Mouse (Mus musculus): ENCODE results near the gene Stk19. TPM values are rescaled to one million over a fixed set of nuclear protein-coding genes. Genes with fewer than 3 reads are reported as not detected.
"Not testable (repeated sequence)": the region's sequence is repeated elsewhere in the genome, so short reads cannot be mapped to it uniquely, and the experiment has no call there.

Gene Stk19
- total RNA-seq, 2 experiments from 2014 or later: 8.9 to 9.0 TPM

DNA sequence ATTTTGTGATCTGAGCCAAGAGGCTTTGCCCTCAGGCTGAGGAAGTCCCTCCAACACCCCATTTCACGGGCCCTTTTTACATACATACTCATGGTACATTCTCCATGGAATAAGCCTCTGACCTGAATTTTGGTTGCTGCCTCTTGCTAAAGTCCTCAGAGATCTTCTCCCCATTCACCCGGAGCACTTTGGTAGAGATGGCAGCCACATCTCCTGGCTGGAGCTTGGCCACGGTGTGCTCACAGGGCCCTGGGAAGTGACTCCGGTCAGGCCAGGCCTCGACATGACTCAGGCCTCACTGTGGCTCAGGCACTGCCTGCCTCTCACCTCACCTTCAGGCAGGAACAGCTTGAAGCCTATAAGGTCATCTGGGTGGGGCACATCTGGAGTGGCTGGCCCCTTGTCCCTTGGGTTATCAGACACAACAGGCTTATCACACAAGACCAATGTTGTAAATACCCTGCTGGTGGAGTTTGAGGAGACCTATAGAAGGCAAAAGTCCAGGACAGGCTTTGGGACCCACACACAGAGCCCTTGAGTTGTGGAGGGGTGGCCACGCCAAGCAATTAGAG, 4.1 kb upstream of the Stk19 start:
- DNase-seq: no peak

DNA sequence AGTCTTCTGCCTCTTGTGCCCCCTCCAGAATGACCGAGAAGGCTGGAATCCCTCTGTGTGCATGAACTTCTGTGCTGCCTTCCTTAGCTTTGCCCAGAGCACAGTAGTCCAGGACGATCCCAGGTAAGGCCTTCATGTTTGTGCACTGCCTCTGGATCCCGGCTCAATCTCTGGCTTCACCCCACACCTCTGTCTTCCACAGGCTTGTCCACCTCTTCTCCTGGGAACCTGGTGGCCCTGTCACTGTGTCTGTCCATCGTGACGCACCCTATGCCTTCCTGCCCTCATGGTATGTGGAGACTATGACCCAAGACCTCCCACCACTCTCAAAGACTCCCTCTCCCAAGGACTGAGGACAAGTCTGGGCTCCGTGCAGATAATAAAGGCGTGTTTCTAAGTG, 2.0 kb upstream of the Stk19 start:
- DNase-seq: no peak

DNA sequence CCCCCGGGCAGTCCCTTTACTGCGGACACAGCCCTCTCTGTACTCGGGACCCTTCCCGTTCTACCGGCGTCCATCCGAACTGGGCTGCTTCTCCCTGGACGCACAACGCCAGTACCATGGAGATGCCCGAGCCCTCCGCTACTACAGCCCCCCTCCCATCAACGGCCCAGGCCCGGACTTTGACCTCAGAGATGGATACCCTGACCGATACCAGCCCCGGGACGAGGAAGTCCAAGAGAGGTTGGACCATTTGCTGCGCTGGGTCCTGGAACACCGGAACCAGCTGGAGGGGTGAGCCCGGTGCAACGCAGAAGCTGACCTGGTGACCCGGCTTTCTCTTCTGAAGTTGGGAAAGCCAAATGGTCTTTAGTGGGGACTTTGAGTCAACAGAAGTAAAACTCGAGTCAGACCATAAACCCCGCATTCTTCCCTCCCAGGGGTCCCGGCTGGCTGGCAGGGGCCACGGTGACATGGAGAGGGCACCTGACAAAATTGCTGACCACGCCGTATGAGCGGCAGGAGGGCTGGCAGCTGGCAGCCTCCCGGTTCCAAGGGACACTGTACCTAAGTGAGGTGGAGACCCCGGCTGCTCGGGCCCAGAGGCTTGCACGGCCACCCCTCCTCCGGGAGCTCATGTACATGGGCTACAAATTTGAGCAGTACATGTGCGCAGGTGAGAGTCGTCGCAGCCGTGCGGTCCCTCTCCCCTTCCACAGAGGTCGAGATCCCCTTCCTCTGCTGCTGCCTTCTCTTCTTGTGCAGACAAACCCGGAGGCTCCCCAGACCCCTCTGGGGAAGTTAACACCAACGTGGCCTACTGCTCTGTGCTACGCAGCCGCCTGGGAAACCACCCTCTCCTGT, 949 bp upstream of the Stk19 start:
- peak; percentile 19 for DNase-seq

DNA sequence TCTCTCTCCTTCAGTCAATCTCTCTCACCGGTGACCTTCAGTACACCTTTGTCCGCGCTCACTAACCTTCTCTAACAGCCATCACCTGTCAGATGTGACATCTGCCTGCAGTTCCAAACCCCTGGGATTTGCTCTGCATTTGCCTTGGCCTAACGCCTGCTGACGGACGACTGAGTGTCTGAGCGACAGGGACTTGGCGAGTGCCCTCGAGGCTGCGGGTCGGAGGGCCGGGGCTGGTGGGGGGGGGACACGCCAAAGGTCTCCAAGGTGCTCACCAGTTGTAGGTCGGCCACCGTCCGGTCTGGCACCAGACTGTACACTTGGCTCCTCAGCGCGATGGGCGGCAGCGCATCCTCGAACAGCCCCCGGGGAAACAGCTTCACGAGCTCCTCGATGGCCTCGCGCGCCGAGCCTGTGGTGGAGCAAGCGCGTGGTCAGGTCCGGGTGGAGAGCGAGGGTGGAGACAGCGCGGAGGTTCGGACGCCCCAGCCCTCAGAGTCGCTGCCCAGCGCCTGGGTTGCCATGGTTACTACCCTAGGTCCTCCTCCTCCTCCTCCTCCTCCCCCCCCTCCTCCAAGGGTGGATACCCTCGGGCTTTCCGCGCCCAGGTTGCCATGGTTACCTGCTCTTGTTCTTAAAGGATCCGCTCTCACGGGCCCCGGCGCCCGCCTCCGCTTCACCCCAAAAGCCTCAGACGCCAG, 440 bp downstream of the Stk19 start:
- DNase-seq: no peak

DNA sequence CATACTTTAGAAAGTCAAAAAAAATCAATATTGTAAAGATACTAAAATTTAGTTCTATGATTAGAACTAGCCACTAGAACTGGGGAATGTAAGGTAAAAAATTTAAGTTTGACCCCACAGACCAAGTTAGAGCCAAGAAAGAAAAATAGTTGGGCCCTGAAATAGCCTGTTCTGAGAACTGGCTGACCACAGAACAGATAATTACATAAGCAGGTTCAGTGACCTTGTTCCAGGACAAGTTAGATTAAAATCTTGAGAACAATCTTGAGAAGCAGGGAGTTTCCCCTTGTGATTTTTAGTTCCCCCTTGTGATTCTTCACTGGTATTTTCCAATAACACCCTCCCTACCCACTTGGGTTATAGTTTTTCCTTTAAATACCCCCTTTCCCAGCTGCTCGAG, 6.0 kb downstream of the Stk19 start:
- DNase-seq: not testable (repeated sequence)

DNA sequence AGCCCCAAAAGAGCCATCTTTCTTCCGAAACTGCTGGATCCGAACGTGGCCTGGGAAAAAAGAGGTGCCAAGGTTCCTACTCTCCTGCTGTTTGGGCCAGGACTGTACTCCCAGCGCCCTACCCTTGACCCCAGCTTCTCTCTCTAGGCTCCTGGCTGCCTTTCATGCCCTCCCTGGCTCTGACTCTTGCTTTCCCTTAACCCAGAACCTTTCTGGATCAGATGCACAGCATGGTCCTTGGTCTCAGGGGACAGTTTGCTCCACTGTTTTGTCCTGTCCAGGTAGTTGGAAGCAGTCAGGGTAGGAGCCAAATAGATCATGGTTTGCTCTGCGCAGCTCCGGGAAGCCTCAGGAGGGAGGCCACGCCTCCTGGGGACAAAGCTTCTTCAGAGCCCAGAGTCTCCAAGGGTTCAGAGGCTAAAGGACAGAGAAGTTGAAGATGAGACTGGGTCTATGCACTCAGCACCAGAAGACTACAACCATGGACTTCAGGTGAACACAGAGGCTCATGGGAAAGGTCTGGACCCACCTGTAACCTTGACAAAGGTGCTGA, 21.9 kb downstream of the Stk19 start:
- no peak for DNase-seq

DNA sequence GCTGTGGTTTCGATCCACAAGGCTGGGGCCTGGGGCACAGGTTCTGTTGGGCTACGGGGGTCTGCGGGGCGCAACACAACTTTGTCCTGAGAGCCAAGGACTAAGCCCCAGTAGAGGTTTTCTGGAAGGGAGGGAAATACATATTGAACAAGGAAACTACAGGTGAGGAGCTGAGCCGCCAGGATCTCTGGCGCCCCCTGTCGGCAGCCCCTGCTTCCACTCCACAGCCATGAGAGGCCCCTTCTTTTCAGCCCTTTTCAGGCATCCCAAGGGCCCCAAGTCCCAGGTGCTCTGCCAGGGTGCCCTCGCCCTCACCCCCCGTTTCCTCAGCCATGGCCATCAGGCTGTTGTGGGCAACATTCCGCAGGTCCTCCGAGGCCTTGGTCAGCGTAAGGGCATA, 23.0 kb downstream of the Stk19 start:
- DNase-seq: peak; percentile 54

DNA sequence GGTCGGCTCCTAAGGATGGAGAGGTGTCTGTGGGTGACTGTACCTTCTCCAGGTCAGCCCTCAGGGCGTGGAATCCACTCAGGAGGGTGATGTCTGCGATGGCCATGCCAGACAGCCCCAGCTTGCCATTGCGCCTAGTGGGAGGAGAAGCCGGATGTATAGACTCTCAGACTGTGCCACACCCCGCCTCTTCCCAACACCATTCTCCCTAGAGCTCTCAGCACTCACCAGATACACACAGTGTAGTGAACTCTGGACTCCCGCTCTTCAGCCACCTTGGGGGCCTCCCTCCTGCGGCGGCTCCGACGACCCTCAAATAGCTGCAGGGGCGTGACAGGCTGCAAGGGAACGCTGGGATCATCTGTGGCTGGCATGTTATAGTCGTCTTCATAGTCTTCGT, 25.5 kb downstream of the Stk19 start:
- DNase-seq: no peak

DNA sequence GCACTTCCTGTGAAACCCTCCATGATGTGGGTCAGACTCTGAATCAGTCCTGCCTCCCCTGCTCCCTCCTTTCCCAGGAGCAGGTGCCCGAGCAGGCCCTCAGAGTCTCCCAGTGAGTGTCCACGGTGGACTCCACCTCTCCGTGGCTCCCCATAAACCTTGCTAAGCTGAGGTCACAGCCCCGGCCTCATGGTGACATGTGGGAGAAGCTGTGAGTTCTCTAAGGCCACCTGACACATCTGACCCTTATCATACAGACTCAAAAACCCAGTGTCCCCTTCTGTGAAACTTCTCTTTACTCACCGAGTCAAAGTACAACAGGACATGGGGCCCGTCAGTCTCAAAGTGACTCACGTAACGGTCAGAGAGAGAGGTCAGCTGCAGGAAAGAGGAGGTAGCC, 25.9 kb downstream of the Stk19 start:
- not testable (repeated sequence) for DNase-seq

DNA sequence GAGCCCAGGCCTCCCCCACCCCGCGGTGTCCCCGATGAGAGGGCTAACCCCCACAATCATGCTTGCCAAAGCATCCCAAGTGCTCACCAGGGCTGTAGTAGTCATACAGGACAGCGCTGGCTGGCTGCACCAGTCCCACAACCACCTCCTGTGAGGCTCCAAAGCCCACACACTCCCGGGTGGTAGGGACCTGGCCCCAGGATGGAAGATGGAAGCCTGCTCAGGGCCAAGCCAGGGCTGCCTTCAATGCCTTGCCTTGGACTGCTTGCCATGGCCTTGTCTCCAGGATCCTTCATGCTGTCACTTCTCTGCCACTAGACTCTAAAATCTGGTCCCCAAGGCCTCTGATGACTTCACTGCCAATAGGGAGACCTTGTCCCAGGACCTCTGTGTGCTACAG, 26.3 kb downstream of the Stk19 start:
- DNase-seq: not testable (repeated sequence)

DNA sequence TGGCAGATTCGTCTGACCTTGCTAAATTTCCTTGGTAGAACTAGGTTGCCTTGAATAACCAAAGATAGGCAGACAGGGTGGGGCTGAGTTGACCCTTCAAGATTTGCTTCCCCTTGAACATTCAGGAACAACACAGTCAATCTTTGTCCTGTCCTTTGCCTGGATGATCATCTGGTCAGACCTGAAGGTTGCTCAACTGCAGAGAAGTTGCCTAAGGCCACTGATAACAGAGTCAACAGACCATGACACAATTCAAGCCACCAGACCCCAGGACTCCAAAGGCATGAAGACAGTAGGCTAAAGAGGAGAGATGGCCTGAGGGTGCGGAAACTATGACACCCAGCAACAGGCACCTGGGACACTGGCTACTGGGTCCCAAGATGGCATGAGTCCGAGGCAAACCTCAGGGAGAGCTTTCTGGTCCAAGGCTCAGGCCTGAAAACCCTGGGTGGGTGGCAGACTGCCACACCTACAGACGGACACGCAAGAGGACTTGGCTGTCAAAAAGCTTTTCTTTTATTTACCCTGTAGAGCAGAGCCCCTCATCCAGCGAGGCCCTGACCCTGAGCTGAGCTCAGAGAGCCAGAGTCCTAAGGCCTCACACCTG, 28.0 kb downstream of the Stk19 start:
- DNase-seq: no peak

DNA sequence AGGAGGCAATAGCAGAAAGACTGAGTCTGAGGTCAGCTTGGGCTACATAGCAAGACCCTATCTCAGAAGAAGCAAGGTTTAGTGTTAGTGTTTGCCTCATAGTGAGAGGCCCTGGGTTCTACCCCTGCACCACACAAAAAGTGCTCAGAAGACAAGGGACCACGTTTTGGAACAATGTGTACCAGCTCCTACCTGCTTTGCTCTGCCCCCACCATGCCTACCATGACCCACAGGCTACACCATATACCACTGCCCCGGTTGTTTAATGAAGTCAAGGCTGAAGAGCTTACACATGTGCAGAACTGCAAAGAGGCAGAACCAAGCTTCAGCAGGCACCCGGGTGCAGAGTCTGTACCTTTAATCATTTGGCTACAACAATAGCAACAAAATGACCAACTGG, 29.6 kb downstream of the Stk19 start:
- DNase-seq: no peak

DNA sequence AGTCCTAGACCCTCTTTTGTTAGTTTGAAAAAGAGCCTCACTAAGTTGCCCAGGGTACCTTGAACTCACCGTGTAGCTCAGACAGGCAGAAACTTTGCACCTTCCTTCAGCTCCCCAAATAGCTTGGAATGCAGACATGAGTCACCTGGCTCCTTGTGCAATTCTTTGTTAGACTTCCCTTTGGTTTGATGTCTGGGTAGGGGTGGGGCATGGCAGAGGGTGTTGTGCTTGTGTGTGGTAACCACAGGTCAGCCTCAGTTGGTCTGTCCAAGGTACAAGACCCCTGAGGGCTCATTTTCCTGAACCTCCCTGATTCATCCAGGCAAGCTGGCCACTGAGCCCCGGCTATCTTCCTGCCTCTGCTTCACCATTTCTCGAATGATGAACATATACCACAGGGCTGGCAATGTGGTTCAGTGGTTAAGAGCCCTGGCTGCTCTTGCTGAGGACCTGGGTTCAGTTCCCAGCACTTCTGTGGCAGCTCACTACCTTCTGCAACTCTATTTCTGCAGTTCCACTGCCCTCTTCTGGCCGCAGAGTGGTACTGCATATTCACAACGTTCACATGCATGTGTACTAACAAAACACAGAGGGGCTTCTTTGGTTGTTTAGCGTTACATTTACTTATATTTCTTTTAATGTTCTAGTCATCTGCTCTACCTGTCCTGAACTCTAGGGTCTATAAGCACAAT, 31.7 kb downstream of the Stk19 start:
- no peak for DNase-seq

DNA sequence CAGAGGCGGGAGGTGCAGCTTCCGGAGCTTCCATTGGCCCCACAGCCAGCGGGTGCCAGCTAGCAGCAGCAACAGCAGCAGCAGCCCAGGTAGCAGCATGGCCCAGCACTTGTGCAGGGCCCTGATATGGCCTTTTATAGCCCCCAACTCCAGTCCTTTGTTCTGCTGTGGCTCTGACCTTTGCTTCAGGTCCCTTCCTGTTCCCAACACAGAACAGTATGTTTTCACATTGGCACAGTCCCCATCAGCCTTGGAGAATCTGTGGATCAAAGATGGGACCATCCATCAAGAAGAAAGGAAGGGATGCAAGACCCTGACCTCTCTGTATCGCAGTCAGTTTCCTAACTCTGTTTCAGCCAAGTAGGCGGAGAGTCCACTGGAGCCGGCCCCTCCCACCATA, 32.4 kb downstream of the Stk19 start, which contains the start of gene Cyp21a1:
TSS of gene Cyp21a1 (minus strand) at position 261 of the 400 bp plus-strand sequence.
- DNase-seq: not testable (repeated sequence)

DNA sequence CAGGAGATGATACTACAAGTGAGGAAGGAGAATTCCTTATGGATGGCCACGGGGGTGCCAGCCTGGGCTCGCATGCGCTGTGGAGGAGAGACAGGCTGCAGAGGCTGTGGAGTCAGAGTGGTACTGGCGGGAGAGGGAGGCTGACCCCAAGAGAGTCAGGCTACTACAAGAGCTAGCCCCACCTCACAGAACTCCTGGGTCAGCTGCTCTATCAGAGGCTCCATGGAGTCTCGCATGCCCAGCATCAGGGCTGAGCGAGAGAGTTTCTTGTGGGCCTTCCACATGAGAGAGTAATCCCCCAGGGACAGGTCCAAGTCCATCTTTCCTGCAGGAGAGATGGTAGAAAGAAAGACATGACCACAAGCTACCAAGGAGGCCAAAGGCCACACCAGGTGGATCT, 33.4 kb downstream of the Stk19 start:
- not testable (repeated sequence) for DNase-seq

DNA sequence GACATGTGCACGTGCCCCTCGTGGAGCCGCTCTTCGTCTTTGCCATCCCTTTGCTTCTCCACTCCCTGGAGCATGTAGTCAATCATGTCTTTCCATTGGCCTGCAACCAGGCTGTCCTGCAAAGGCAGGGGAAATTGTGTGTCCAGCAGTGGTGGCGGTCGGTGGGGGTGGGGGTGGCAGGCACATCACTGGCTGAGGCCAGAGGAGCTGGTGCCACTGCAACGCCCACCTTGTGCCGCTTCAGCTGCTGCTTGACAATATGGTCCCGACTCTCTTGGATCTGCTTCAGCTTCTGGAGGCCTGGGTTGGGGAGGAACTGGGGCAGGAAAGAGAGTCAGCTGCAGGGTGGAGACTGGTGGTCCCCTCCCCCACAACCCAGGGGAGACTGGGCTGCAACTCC, 34.0 kb downstream of the Stk19 start:
- not testable (repeated sequence) for DNase-seq

DNA sequence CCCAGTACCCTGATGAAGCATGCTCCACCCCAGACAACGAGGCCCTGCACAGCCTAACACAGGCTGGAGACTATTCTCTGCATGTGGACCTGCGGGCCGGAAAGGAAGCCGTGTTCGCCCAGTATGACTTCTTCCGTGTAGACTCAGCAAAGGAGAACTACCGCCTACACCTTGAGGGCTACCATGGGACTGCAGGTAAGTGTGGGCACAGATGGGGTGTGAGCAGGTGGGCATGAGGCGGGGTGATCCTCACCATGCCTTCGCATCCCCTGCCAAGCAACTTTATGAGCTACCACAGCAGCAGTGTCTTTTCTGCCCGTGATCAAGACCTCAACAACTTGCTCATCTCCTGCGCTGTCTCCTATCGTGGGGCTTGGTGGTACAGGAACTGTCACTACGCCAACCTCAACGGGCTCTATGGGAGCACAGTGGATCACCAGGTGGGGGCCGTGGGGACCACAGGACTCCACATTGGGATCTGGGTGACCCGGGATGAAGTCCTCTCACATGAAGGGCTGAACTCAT, 35.9 kb downstream of the Stk19 start:
- not testable (repeated sequence) for DNase-seq

DNA sequence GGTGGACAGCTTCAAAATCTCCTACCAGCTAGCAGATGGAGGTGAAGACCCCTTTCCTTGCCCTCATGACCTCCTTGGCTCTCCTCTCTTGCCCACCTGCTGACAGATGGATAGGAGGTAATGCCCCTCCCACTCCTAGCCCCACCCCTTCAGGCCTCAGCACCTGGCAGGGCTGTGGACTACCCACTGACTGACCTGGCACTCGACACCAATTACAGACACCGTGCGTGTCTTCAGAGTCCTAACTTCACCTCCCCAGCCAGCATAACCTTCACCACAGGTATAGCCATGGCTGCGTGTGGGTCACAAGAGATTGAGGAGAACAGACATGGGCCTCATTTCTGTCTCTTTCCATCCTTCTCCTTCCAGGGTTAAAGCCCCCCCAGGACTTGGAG, 37.2 kb downstream of the Stk19 start:
- no peak for DNase-seq

DNA sequence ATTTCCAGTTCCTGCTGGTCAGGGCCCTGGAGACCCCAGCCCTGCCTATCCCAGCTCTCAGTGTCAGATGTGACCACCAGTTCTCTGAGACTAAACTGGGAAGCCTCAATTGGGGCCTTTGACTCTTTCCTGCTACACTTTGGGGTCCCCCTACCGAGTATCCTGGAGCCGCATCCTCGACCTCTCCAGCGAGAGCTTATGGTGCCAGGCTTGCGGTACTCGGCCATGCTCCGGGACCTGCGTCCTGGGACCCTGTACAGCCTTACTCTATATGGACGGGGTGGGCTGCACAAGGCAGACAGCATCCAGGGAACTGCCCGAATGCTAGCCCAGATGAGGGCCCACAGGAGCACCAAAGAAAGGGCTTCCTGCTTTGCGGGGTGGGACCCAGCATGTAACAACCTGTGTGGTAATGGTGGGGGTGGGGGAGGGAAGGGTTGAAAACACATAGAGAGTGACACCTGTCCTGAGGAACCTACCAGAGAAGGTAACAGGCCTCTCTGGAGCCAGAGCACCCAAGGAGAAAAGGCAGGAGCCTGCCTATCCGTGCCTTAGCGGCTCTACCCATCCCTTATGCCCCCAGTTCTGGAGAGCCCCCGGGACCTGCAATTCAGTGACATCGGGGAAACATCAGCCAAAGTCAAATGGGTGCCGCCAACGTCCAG, 37.7 kb downstream of the Stk19 start:
- no peak for DNase-seq

DNA sequence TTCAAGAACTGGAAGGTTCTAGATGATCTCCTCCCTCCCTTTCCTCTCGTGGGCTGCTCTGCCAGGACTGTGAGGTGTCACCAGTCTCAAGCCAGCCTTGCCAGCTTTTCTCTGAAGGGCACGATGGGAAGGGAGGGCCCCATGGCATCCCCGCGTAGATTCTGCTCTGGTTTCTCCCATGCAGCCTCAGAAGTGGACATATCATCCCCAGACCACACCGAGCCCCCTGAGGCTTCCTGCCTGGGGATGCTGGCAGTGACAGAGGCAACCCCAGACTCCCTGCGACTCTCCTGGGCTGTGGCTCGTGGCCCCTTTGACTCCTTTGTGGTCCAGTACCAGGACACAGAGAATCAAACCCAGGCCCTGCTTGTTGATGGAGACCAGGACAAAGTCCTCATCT, 38.7 kb downstream of the Stk19 start:
- DNase-seq: not testable (repeated sequence)
